Mouse (Mus musculus) kidney, adult 2 months (tissue): ENCODE data around the gene Fbxo42. TPM values are rescaled to one million over a fixed set of nuclear protein-coding genes. Genes with fewer than 3 reads are reported as not detected.

ENCODE experiments used
- DNase-seq: peaks from one replicate; pipeline ENCODE4 v3.0.0; 2021
- H3K27ac ChIP-seq: fragments of 200-500 bp; 2 replicates; pipeline ENCODE4 v1.5.1; 2012; ENCODE audit warnings: low read depth, low read length, control low read depth, inconsistent platforms; ENCODE audit not compliant: insufficient read depth
- H3K27me3 ChIP-seq: fragments of 200-500 bp; replicated peaks from 2 replicates; pipeline ENCODE4 v1.6.1; 2012; ENCODE audit warnings: mild to moderate bottlenecking, moderate library complexity, low read length, inconsistent platforms; ENCODE audit not compliant: control insufficient read depth, insufficient read depth
- H3K36me3 ChIP-seq: fragments of 200-500 bp; 2 replicates; pipeline ENCODE4 v1.6.1; 2012; ENCODE audit warnings: mild to moderate bottlenecking, moderate library complexity, low read length, inconsistent platforms; ENCODE audit not compliant: control insufficient read depth, insufficient read depth
- H3K4me1 ChIP-seq: fragments of 200-500 bp; 2 replicates; pipeline ENCODE4 v1.6.1; 2011; ENCODE audit warnings: low read length; ENCODE audit not compliant: control insufficient read depth, insufficient read depth
- H3K4me3 ChIP-seq: fragments of 200-500 bp; 2 replicates; pipeline ENCODE4 v1.5.1; 2011; ENCODE audit warnings: mild to moderate bottlenecking, low read depth, low read length, control low read depth; ENCODE audit not compliant: insufficient read depth
- CTCF ChIP-seq: fragments of 200-500 bp; conservative IDR thresholded peaks from 2 replicates; pipeline ENCODE4 v1.5.1; 2011; ENCODE audit warnings: low read depth, mild to moderate bottlenecking, control low read depth, low read length, moderate library complexity, mixed read lengths; ENCODE audit not compliant: insufficient read depth, insufficient read length
- POLR2A ChIP-seq: fragments of 200-500 bp; IDR thresholded peaks from one replicate; pipeline ENCODE4 v1.6.1; 2011; ENCODE audit warnings: low read depth, low read length, control low read depth
- WGBS: fragments of 180-500 bp; shearing (Covaris S2); methylation state at CpG from one replicate; pipeline ENCODE4 v1.1.7; 2018; 5-methylcytosine and 5-hydroxymethylcytosine counted together
- polyA plus RNA-seq: library from polyadenylated mRNA; depleted of rRNA; stranded (reverse); fragments of >200 nt; gene quantifications from 2 replicates; pipeline ENCODE4 v1.2.3, GENCODE M21; 2012; rRNA removed

Fbxo42 gene
- 11.7 and 13.0 TPM in 2 replicates for polyA plus RNA-seq

GRCm38 (mm10) chr4:141147112-141148008, at the start of gene Fbxo42:
Fbxo42 (plus strand) TSS chr4:141147913.
- WGBS: 3% methylated on average over 58 of the region's 58 CpGs
- peak; percentile 95 for DNase-seq
- Histone ChIP-seq H3K36me3 (no peaks in the 10 kb centered on the region), H3K4me3 (peak within 1 kb of the TSS; percentile 85), H3K27ac (peak within 1 kb of the TSS; percentile 98), H3K4me1 (peaks cover 15% of the 10 kb centered on the region; the same call in 1 of the 2 replicates), H3K27me3 (no peaks in the 10 kb centered on the region)
- peak; percentile 65 for TF ChIP-seq CTCF
- no peak for TF ChIP-seq POLR2A

GRCm38 (mm10) chr4:141098935-141099334, 48.8 kb upstream of the Fbxo42 start:
- 74% methylated on average over 4 of the region's 4 CpGs for WGBS
- no peaks in the 10 kb centered on the region for H3K36me3 ChIP-seq
- H3K4me3 ChIP-seq: no peak overlapping the region
- no peak for DNase-seq
- TF ChIP-seq CTCF (no peak), POLR2A (no peak)
- H3K27ac ChIP-seq: no peak overlapping the region
- no peaks in the 10 kb centered on the region for H3K4me1 ChIP-seq
- H3K27me3 ChIP-seq: no peaks in the 10 kb centered on the region

GRCm38 (mm10) chr4:141099956-141100355, 47.8 kb upstream of the Fbxo42 start:
- 75% methylated on average over 5 of the region's 5 CpGs for WGBS
- no peak for DNase-seq
- H3K4me3 ChIP-seq: no peak overlapping the region
- H3K27me3 ChIP-seq: no peaks in the 10 kb centered on the region
- H3K4me1 ChIP-seq: no peaks in the 10 kb centered on the region
- no peaks in the 10 kb centered on the region for H3K36me3 ChIP-seq
- H3K27ac ChIP-seq: no peak overlapping the region
- no peak for TF ChIP-seq CTCF
- TF ChIP-seq POLR2A: no peak

GRCm38 (mm10) chr4:141101291-141101690, 46.4 kb upstream of the Fbxo42 start:
- DNase-seq: no peak
- TF ChIP-seq CTCF (no peak), POLR2A (no peak)
- H3K4me3 ChIP-seq: no peak overlapping the region
- no peaks in the 10 kb centered on the region for H3K36me3 ChIP-seq
- 93% methylated on average over 9 of the region's 9 CpGs for WGBS
- H3K27me3 ChIP-seq: no peaks in the 10 kb centered on the region
- no peaks in the 10 kb centered on the region for H3K4me1 ChIP-seq
- H3K27ac ChIP-seq: no peak overlapping the region

- H3K4me3 ChIP-seq: no peak overlapping the region
- peak; percentile 46 for DNase-seq
- no peaks in the 10 kb centered on the region for H3K4me1 ChIP-seq
- H3K27ac ChIP-seq: no peak overlapping the region
- TF ChIP-seq CTCF: peak; percentile 58
- TF ChIP-seq POLR2A: no peak
- H3K27me3 ChIP-seq: no peaks in the 10 kb centered on the region
- H3K36me3 ChIP-seq: no peaks in the 10 kb centered on the region
- 73% methylated on average over 6 of the region's 6 CpGs for WGBS
Observed at GRCm38 (mm10) chr4:141101855-141102254, 45.9 kb upstream of the Fbxo42 start.

- Histone ChIP-seq H3K4me1 (no peaks in the 10 kb centered on the region), H3K36me3 (no peaks in the 10 kb centered on the region), H3K4me3 (no peak overlapping the region), H3K27me3 (no peaks in the 10 kb centered on the region), H3K27ac (no peak overlapping the region)
- 70% methylated on average over 16 of the region's 16 CpGs for WGBS
- DNase-seq: no peak
- TF ChIP-seq CTCF (no peak), POLR2A (no peak)
Observed at GRCm38 (mm10) chr4:141106526-141107183, 41.1 kb upstream of the Fbxo42 start.

- no peaks in the 10 kb centered on the region for H3K36me3 ChIP-seq
- no peak overlapping the region for H3K27ac ChIP-seq
- no peak for TF ChIP-seq POLR2A
- TF ChIP-seq CTCF: no peak
- no peak for DNase-seq
- no peak overlapping the region for H3K4me3 ChIP-seq
- WGBS: 41% methylated on average over 10 of the region's 10 CpGs
- H3K27me3 ChIP-seq: no peaks in the 10 kb centered on the region
- H3K4me1 ChIP-seq: no peaks in the 10 kb centered on the region
Observed at GRCm38 (mm10) chr4:141108196-141108732, 39.4 kb upstream of the Fbxo42 start.
